Comparison of ENCODE assay signal across 13 mouse cellular contexts in the genomic region with DNA sequence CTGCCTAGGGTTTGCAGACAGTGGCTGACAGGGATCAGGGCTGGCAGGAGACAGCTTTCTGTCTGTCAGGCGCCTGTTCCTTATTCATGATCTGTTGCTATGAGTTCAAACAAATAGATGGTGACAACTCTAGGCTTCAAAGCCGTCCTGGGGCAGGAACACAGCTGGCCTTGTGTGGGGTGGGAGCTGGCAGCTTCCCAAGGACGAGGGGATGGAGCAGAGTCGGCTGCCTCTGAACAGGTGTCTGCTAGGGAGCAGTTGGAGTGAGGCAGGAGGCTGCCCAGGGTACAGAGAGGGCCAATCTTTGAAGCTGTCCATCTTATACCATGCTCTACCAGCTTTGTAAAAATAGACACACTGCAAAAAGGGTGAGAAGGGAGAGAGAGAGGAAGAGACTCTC. TPM values are rescaled to one million over a fixed set of nuclear protein-coding genes. Genes with fewer than 3 reads are reported as not detected.
"Had no signal": no experiment of that assay in that cellular context is flagged by ENCODE, and none has a peak within 500 bp of the region (broad histone marks: within the 10 kb centered on the region; RNA-seq: fewer than 3 reads in every experiment).

No protein-coding gene starts in this region.

- H3K4me1 ChIP-seq: limb, embryonic 13.5 days had no signal

- DNase-seq: kidney, adult 8-10 months; kidney, postnatal 36 days; layer of hippocampus, adult 9-11 months; layer of hippocampus, postnatal 36 days; lung, adult 18-20 months; right cerebral cortex, adult 18-20 months; right cerebral cortex, postnatal 25 days; thymus, postnatal 4 days had no signal

- H3K4me2 ChIP-seq: limb, embryonic 13.5 days had no signal

- H3K36me3 ChIP-seq: limb, embryonic 13.5 days had no signal

- H3K27ac ChIP-seq: limb, embryonic 13.5 days; liver, embryonic 14.5 days had no signal

- H3K4me3 ChIP-seq: limb, embryonic 13.5 days had no signal

- H3K27me3 ChIP-seq: limb, embryonic 13.5 days had no signal

- H3K9ac ChIP-seq: limb, embryonic 13.5 days; liver, embryonic 14.5 days had no signal

- H3K9me3 ChIP-seq: limb, embryonic 13.5 days had no signal

- ATAC-seq: midbrain, embryonic 16.5 days had no signal

RNA-seq across cellular contexts. Expression of a gene that starts 6.6 kb away (rescaled TPM):
- total RNA-seq: liver, adult 2 months; megakaryocyte progenitor cell, adult 5-6 weeks had no signal
- polyA plus RNA-seq: limb, embryonic 13.5 days; liver, adult 2 months; liver, embryonic 14.5 days had no signal
